Mouse (Mus musculus): ENCODE results near the gene BC028528. TPM values are rescaled to one million over a fixed set of nuclear protein-coding genes. Genes with fewer than 3 reads are reported as not detected.

Gene BC028528
- polyA plus RNA-seq, 1 experiment from 2014 or later: 24.1 TPM

- no peak for ATAC-seq (ENCODE audit: insufficient number of reproducible peaks, low FRiP score, low TSS enrichment, low read depth)
- no peaks in the 10 kb centered on the region for H3K9me3 ChIP-seq (replicated peaks)
- H3K4me1 ChIP-seq: peaks cover 11% of the 10 kb centered on the region; the same call in 1 of the 2 replicates
- H3K27ac ChIP-seq (replicated peaks): peak overlapping the region; percentile 88
- H3K4me3 ChIP-seq (replicated peaks): peak overlapping the region; percentile 77
- H3K4me2 ChIP-seq (replicated peaks): peak overlapping the region; percentile 62
- peak overlapping the region; percentile 40 for H3K9ac ChIP-seq
- peaks cover 22% of the 10 kb centered on the region for H3K36me3 ChIP-seq
- H3K27me3 ChIP-seq: no peaks in the 10 kb centered on the region
- WGBS: 17% methylated on average over 7 of the region's 7 CpGs
Observed at GRCm38 (mm10) chr3:95856115-95856514, 35.7 kb downstream of the BC028528 start.

- Histone ChIP-seq H3K27ac (replicated peaks) (peak within 1 kb of the TSS; percentile 88), H3K4me1 (peaks cover 11% of the 10 kb centered on the region; the same call in 1 of the 2 replicates), H3K27me3 (no peaks in the 10 kb centered on the region), H3K36me3 (peaks cover 27% of the 10 kb centered on the region), H3K9me3 (replicated peaks) (no peaks in the 10 kb centered on the region), H3K9ac (peak within 1 kb of the TSS; percentile 80), H3K4me2 (replicated peaks) (peak within 1 kb of the TSS; percentile 62), H3K4me3 (replicated peaks) (peak within 1 kb of the TSS; percentile 77)
- WGBS: under 1% methylated on average over 56 of the region's 56 CpGs
- peak; percentile 98 for ATAC-seq (ENCODE audit: insufficient number of reproducible peaks, low FRiP score, low TSS enrichment, low read depth)
Observed at GRCm38 (mm10) chr3:95855502-95856089, 36.2 kb downstream of the BC028528 start, which contains the start of gene Prpf3. Prpf3 (minus strand) TSS chr3:95855885.

- H3K4me2 ChIP-seq (replicated peaks): no peak overlapping the region
- H3K27me3 ChIP-seq: no peaks in the 10 kb centered on the region
- 94% methylated on average over 8 of the region's 8 CpGs for WGBS
- H3K36me3 ChIP-seq: peaks cover 65% of the 10 kb centered on the region
- no peaks in the 10 kb centered on the region for H3K9me3 ChIP-seq (replicated peaks)
- H3K4me3 ChIP-seq (replicated peaks): no peak overlapping the region
- H3K9ac ChIP-seq: no peak overlapping the region
- H3K4me1 ChIP-seq: peaks cover 11% of the 10 kb centered on the region; the same call in 1 of the 2 replicates
- H3K27ac ChIP-seq (replicated peaks): no peak overlapping the region
- ATAC-seq (ENCODE audit: insufficient number of reproducible peaks, low FRiP score, low TSS enrichment, low read depth): no peak
Observed at GRCm38 (mm10) chr3:95851317-95851716, 40.5 kb downstream of the BC028528 start.

- Histone ChIP-seq H3K4me1 (peaks cover 7% of the 10 kb centered on the region; the same call in 1 of the 2 replicates), H3K27me3 (no peaks in the 10 kb centered on the region), H3K9me3 (replicated peaks) (no peaks in the 10 kb centered on the region), H3K4me3 (replicated peaks) (no peak overlapping the region), H3K9ac (no peak overlapping the region), H3K36me3 (peaks cover 71% of the 10 kb centered on the region), H3K27ac (replicated peaks) (no peak overlapping the region), H3K4me2 (replicated peaks) (no peak overlapping the region)
- ATAC-seq (ENCODE audit: insufficient number of reproducible peaks, low FRiP score, low TSS enrichment, low read depth): no peak
- 81% methylated on average over 4 of the region's 4 CpGs for WGBS
Observed at GRCm38 (mm10) chr3:95850611-95851010, 41.2 kb downstream of the BC028528 start.

- H3K27ac ChIP-seq (replicated peaks): no peak overlapping the region
- H3K9me3 ChIP-seq (replicated peaks): no peaks in the 10 kb centered on the region
- no peak overlapping the region for H3K4me3 ChIP-seq (replicated peaks)
- no peak overlapping the region for H3K9ac ChIP-seq
- H3K4me1 ChIP-seq: no peaks in the 10 kb centered on the region
- no peak for ATAC-seq (ENCODE audit: insufficient number of reproducible peaks, low FRiP score, low TSS enrichment, low read depth)
- 89% methylated on average over 3 of the region's 3 CpGs for WGBS
- no peak overlapping the region for H3K4me2 ChIP-seq (replicated peaks)
- peaks cover 80% of the 10 kb centered on the region for H3K36me3 ChIP-seq
- no peaks in the 10 kb centered on the region for H3K27me3 ChIP-seq
Observed at GRCm38 (mm10) chr3:95842503-95843214, 49.1 kb downstream of the BC028528 start.

GRCm38 (mm10) chr3:95839250-95839649 lies 52.6 kb downstream of the BC028528 start:
- WGBS: 93% methylated on average over 2 of the region's 2 CpGs
- ATAC-seq (ENCODE audit: insufficient number of reproducible peaks, low FRiP score, low TSS enrichment, low read depth): no peak
- Histone ChIP-seq H3K4me1 (no peaks in the 10 kb centered on the region), H3K27ac (replicated peaks) (no peak overlapping the region), H3K36me3 (peaks cover 77% of the 10 kb centered on the region), H3K9ac (no peak overlapping the region), H3K4me3 (replicated peaks) (no peak overlapping the region), H3K27me3 (no peaks in the 10 kb centered on the region), H3K4me2 (replicated peaks) (no peak overlapping the region), H3K9me3 (replicated peaks) (no peaks in the 10 kb centered on the region)

Other genes with a start within 250 kb of the BC028528 start
- gene Mcl1, start 233.2 kb downstream of the BC028528 start, polyA plus RNA-seq (2015; fragmentation: Nextera tagmentation; extraction: Ambion mirVana): 51.8 and 55.4 TPM in 2 replicates
- gene Adamtsl4, start 204.1 kb downstream of the BC028528 start, polyA plus RNA-seq (2015; fragmentation: Nextera tagmentation; extraction: Ambion mirVana): 3.8 and 4.2 TPM in 2 replicates
- gene Ecm1, start 152.4 kb downstream of the BC028528 start, polyA plus RNA-seq (2015; fragmentation: Nextera tagmentation; extraction: Ambion mirVana): 27.8 and 29.9 TPM in 2 replicates
- 39.4 and 45.8 TPM in 2 replicates for gene Tars2, start 131.8 kb downstream of the BC028528 start, polyA plus RNA-seq (2015; fragmentation: Nextera tagmentation; extraction: Ambion mirVana)
- gene Rprd2, start 73.1 kb downstream of the BC028528 start, polyA plus RNA-seq (2015; fragmentation: Nextera tagmentation; extraction: Ambion mirVana): 20.8 and 22.8 TPM in 2 replicates
- gene Prpf3, start 36.1 kb downstream of the BC028528 start, polyA plus RNA-seq (2015; fragmentation: Nextera tagmentation; extraction: Ambion mirVana): 47.9 and 48.5 TPM in 2 replicates
- gene Mrps21, start 20.5 kb downstream of the BC028528 start, polyA plus RNA-seq (2015; fragmentation: Nextera tagmentation; extraction: Ambion mirVana): 297 and 310 TPM in 2 replicates
- gene Ciart, start 9.8 kb downstream of the BC028528 start, polyA plus RNA-seq (2015; fragmentation: Nextera tagmentation; extraction: Ambion mirVana): 7.7 and 8.2 TPM in 2 replicates
- 30.1 and 34.6 TPM in 2 replicates for gene Aph1a, start 2.0 kb upstream of the BC028528 start, polyA plus RNA-seq (2015; fragmentation: Nextera tagmentation; extraction: Ambion mirVana)
- 1.6 and 2.0 TPM in 2 replicates for gene Car14, start 12.7 kb upstream of the BC028528 start, polyA plus RNA-seq (2015; fragmentation: Nextera tagmentation; extraction: Ambion mirVana)
- gene Anp32e, start 37.2 kb upstream of the BC028528 start, polyA plus RNA-seq (2015; fragmentation: Nextera tagmentation; extraction: Ambion mirVana): 173 and 175 TPM in 2 replicates
- 36.7 and 47.0 TPM in 2 replicates for gene Plekho1, start 104.0 kb upstream of the BC028528 start, polyA plus RNA-seq (2015; fragmentation: Nextera tagmentation; extraction: Ambion mirVana)
- 41.0 and 46.1 TPM in 2 replicates for gene Vps45, start 166.5 kb upstream of the BC028528 start, polyA plus RNA-seq (2015; fragmentation: Nextera tagmentation; extraction: Ambion mirVana)
- gene Otud7b, start 212.5 kb upstream of the BC028528 start, polyA plus RNA-seq (2015; fragmentation: Nextera tagmentation; extraction: Ambion mirVana): 22.0 and 26.1 TPM in 2 replicates

All from embryonic facial prominence, embryonic 15.5 days (tissue).